Mouse (Mus musculus): ENCODE results near the gene Dpm3.
A peak's percentile ranks its signal among the peaks of the same experiment; 100 is the strongest.

Dpm3 gene

GRCm38 (mm10) chr3:89270891-89271290 lies 11.7 kb downstream of the Dpm3 start:
- peak; percentile 83 for DNase-seq

GRCm38 (mm10) chr3:89271760-89272159 lies 12.6 kb downstream of the Dpm3 start:
- no peak for DNase-seq

- no peak for DNase-seq
These were observed 16.9 kb downstream of the Dpm3 start for GRCm38 (mm10) chr3:89276061-89276460.

GRCm38 (mm10) chr3:89277281-89278021 lies 18.3 kb downstream of the Dpm3 start:
- DNase-seq = peak; percentile 69

DNA sequence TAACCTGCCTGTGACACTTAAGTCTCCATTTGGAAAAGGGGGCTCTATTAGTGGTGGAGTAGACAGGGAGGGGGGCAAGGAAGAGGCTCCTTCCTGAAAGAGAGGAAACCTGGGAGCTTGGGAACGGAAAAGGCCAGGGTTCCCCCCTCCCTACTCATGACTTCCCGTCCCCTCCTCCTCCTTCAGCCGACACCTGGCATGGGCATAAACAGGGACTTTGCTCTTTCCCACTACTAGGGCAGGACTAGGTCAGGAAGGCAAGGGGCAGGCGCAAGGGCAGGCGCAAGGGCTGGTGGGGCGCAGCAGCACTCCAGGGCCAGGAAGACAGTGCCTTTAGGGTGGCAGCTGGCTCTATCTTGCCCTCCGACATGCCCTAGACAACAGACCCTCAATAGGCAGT lies 18.9 kb downstream of the Dpm3 start:
- DNase-seq = no peak

GRCm38 (mm10) chr3:89278643-89279042 lies 19.5 kb downstream of the Dpm3 start:
- no peak for DNase-seq

- DNase-seq = peak; percentile 82
These were observed 20.2 kb downstream of the Dpm3 start for GRCm38 (mm10) chr3:89279153-89279890.

DNA sequence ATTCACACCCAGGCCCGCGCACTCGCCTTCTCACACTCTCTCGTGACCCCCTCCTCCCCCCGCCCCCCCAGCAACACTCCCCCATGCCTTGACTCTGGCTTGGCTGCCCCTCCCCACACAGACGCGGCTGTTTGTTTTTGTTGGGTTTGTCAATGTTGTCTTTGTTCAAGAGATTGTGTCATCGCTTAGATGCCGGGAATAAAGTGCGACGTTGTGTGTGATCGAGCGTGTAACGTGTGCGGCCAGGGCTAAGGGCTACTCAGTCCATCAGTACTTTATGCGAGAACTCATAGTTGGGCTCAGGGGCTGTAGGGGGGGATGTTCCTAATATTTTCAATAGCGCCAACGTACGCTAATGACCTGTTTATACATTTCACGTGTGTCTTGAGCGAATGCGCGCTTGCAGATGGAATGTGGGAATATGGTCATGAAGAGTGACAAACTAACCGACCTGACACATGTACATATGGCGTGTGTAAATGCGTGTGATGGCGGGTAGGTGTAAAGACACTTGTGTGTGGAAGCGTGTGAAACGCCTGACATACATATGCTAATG lies 21.0 kb downstream of the Dpm3 start:
- no peak for DNase-seq

DNA sequence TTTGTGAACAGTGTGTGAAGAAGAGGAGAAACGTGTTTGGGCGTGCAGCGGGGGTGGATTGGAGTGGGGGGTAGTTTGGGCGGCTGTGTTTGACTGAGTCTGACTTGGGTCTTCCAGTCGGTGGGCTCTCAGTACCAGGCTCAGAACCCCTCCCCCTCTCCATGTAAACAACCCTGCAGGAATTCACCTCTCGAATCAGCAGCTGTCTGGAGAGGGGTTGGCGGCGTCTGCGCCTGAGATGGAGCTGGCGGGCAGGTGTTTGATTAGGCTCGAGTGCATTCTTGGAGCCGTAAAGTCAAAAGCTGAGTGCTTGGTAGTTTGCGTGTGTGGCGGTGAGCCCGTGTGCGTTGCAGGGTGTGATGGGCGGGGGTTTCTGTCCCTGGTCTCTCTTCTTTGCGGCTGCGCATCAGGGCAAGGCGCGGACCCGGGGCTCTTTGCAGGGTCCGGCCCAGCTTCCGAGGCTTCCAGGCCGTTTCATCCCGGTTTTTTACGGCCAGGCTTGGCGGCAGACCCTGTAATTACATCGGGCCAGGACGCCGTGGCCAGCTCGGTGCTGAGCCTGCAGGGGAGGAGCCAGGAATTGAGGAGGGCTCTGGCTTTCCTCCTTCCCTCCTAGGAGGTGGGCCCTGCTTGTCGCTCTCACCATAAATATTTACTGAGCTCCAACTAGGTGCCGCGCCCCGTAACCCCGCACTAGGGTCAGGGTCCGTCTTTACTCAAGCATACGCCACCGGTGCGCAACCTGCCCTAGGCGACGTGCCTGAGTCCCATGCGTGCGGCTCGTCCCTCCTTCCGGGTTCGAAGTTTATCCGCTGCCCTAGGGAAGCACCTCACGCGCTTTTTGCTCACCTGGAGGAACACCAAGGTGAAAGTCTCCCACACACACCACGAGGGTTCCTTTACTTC lies 21.7 kb downstream of the Dpm3 start, which contains the start of gene Efna1:
Efna1 (minus strand) TSS at position 537 of the 906 bp plus-strand sequence.
- DNase-seq = peak; percentile 44

DNA sequence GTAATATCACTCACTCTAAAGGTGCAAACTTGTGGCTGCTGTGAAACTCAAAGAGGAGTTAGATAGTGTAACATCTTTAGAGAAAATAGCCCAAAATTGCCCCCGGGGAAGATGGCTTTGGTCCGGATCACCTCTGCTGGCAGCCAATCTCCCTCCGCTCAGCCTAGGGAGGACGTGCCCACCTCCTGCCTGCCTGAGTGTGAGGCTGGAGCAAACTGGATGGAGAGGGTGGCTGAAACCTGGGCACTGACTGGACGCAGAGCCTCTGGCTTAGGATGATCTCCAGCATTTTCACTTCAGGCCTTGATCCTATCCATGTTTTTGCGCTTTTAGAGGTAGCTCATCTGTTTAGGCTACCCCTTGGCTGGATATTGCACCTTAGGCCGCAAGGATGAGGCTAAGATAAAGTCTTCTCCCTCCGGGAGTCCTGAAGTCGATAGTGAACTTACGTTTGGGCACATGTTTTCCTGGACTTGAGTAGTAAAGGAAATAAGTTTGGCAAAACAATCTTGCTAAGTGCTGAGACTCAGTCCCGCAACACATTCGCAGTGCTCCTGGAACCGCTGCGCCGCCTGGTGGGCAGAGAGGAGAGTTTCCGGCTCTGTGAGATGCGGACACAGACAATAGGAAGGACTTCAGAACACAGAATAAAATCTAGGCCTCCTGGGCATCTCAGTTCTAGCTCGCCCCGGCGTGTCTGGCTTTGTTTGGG lies 22.6 kb downstream of the Dpm3 start:
- DNase-seq = peak; percentile 81

DNA sequence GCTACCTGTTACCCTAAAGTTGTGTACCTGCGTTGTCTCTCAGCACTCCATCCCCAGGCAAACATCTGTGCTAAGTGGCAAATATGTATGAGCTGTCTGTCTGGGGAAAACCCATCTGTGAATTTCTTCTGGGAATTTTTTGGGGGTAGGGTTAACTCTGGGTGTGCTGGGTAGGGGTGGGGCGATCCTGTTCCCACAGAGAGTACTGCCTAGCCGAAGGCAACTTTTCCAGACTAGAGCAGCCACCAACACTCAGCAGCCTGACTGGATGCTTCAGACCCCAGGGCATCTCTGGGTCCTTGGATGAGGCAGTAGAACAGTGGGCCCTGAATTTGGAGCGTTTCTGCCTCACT lies 23.1 kb downstream of the Dpm3 start:
- DNase-seq = no peak

GRCm38 (mm10) chr3:89284261-89284660 lies 25.1 kb downstream of the Dpm3 start:
- DNase-seq = no peak

DNA sequence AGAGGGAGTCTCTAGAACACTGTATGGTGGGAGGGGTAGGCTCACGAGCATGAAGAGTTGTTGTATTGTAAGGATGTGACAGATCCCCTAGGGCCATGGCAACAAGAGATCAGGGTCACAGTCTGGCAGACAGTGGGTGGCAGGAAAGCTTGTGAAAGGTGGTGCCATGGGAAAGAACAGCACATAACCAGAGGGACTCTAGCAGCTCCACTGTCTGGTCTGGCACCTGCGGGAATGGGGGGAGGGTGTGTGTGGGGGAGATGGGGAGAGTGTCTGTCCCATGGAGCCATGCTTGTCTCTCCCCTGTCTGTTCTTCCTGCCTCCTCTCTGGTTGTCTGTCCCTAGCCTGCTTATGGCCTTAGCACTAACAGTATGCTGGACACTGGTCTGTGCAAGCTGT lies 26.4 kb downstream of the Dpm3 start:
- DNase-seq = no peak

DNA sequence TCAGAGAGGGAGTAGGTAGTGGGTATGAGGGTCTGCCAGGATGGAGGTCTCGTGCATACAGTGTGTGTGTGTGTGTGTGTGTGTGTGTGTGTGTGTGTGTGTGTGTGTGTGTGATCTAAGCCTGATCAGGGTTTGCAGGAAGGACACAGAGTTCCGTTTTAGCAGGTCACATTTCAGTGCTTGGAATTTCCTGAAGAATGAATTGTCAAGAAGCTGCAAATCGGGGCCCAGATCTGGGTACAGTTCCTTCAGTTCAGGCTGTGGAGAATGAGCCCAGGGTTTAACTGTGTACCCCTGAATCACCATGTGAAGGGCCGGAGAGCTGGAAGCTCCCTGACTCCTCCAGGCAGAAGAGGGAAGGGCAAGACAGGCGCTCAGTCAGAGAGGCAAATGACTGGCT lies 28.1 kb downstream of the Dpm3 start:
- DNase-seq = no peak

- DNase-seq = no peak
These were observed 29.4 kb downstream of the Dpm3 start for GRCm38 (mm10) chr3:89288503-89288928.

GRCm38 (mm10) chr3:89291874-89292273 lies 32.7 kb downstream of the Dpm3 start:
- no peak for DNase-seq

- DNase-seq = no peak
These were observed 33.1 kb downstream of the Dpm3 start for GRCm38 (mm10) chr3:89292303-89292702.

DNA sequence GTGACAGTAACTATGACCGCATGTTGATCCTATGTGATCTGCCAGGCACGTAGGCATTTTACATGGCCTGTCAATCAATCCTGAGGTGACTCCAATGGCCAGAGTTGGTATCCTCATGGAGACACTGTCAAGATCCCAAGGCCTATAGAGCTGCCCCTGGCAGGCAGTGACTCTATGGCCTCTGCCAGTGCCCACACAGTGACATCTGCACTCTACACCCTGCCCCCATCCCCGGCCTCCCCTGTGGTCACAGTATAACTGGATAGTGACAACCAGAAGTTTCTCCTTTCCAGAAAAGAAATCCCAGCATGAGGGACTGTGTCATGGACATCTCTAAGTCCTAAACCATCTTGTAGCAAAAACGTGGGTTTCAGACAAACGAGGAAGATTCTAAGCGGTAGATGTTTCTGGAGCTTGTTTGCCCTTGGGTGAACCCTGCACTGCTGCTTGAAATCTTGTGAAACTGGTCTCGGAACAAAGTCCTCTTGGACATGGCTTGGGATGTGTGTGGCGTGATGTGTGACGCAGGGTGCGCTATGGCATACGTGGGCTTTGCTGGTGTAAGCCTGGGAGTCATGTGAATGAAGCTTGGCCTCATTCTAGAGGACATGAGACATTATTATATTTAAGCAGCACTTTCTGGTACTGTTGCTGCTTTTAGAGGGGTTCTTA lies 34.2 kb downstream of the Dpm3 start:
- DNase-seq = no peak

- no peak for DNase-seq
These were observed 35.0 kb downstream of the Dpm3 start for GRCm38 (mm10) chr3:89294195-89294594.

GRCm38 (mm10) chr3:89295685-89296230 lies 36.6 kb downstream of the Dpm3 start:
- DNase-seq = no peak

DNA sequence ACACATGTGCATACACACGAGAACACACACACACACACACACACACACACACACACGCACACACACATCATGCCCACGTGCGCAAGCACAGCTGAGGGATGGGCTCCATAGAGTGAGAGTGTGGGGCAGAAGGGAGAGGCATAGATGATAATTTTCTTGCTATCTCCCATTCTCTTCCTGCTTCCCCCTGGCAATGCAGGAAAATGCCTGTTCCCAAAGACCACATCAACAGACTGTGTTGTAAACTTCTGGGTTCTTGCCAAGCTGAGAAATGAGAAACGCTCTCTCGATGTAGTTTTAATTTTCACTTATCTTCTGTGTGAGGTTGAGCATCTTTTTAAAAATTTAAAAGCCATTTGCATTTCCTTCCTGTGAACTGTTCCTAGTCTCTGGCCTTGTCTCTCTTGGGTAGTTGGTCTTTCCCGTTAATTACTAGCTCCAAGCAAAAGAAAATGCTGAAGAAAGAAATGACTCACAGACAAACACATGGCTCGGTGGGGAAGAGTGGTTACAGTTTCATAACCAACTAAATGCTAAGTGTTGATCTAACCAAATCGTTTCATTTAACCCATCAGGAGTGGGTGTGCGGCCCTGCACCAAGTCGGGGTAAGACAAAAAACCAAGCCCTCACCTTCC lies 37.7 kb downstream of the Dpm3 start:
- DNase-seq = no peak

Data from right cerebral cortex, postnatal 25 days (tissue).